Mouse (Mus musculus): ENCODE data around the gene Add3. TPM values are rescaled to one million over a fixed set of nuclear protein-coding genes. Genes with fewer than 3 reads are reported as not detected.

The Add3 gene
- total and polyA plus RNA-seq, 3 experiments = 14.0 to 52.9 TPM; not detected in 1

DNA sequence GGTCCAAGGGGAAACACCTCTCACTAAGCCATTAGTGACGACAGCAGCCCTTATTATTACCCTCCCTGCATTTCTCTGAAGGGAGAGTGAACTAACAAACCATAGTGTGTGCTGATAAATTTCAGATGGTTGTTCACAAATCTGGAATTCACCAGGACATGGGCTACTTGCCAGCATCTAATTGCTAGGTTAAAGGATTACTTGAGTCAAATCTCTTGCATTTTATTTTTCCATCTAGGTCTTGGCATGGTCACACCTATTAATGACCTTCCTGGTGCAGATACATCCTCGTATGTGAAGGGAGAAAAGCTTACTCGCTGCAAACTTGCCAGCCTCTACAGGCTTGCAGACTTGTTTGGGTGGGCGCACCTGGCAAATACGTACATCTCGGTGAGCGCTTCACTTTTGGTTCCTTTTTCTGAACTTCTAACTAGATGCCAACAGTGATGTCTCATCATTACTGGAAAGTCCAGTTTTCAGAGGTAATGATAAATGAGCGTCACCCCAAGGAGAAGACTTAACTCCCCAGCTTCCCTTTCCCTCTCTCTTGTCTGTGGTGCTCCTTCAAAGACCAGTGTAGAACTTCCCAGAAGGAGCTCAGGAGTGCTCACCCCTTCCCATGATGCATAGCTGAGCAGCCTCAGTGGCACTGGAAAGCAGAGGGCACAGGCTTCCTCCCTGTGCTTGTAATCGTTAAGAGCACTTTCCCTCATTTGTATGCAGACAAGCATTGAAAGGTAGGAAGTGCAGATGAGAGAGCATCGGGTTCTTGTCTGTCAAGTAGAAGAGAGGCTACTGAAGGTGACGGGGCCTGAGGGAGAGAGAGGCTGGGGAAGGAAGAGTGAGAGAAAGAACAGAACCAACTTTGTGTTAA is 90.9 kb downstream of the Add3 start:
- Histone ChIP-seq H3K9ac (ENCODE audit: control insufficient read depth, low read depth, low read length, poor library complexity, severe bottlenecking) (no peak overlapping the region), H3K4me3 (ENCODE audit: control insufficient read depth in 1 of 2, insufficient read depth in 1 of 2, low read depth in 2 of 2, low read length in 2 of 2) (no peak overlapping the region), H3K9me3 (replicated peaks; ENCODE audit: insufficient read depth, low read length) (no peaks in the 10 kb centered on the region), H3K79me2 (ENCODE audit: control insufficient read depth, insufficient read depth, low read length, poor library complexity) (no peaks in the 10 kb centered on the region), H3K27me3 (ENCODE audit: control insufficient read depth in 1 of 2, insufficient read depth in 2 of 2, low read length in 2 of 2) (no peaks in the 10 kb centered on the region), H3K27ac (ENCODE audit: control insufficient read depth, low read depth, low read length) (no peak overlapping the region), H3K36me3 (ENCODE audit: control insufficient read depth in 1 of 2, insufficient read depth in 2 of 2, low read length in 2 of 2) (peaks cover 0 to 17% of the 10 kb centered on the region in 2 experiments; a peak in 1 of 4 replicates), H3K4me1 (ENCODE audit: control insufficient read depth in 1 of 2, insufficient read depth in 2 of 2, low read length in 2 of 2) (no peaks in the 10 kb centered on the region)
- DNase-seq (ENCODE audit: low read depth, low spot score) = no peak
- no peak for TF ChIP-seq CHD1 (IDR thresholded peaks at IDR 0.05; ENCODE audit: low read depth, low read length)
- no peak for TF ChIP-seq JUND (IDR thresholded peaks at IDR 0.05; ENCODE audit: low read depth, low read length)
- no peak for TF ChIP-seq MYB (IDR thresholded peaks at IDR 0.05; ENCODE audit: low read depth, low read length)
- no peak for TF ChIP-seq BHLHE40 (IDR thresholded peaks at IDR 0.05; ENCODE audit: borderline replicate concordance, low read depth, low read length)
- no peak for TF ChIP-seq GABPA (IDR thresholded peaks at IDR 0.05; ENCODE audit: low read depth, low read length)
- no peak for TF ChIP-seq ZNF384 (IDR thresholded peaks at IDR 0.05; ENCODE audit: low read depth, low read length)
- TF ChIP-seq USF2 (IDR thresholded peaks at IDR 0.05; ENCODE audit: borderline replicate concordance in 1 of 2, insufficient read depth in 1 of 2, low read depth in 1 of 2, low read length in 2 of 2) = no peak
- no peak for TF ChIP-seq TBP (IDR thresholded peaks at IDR 0.05; ENCODE audit: low read depth, low read length)

DNA sequence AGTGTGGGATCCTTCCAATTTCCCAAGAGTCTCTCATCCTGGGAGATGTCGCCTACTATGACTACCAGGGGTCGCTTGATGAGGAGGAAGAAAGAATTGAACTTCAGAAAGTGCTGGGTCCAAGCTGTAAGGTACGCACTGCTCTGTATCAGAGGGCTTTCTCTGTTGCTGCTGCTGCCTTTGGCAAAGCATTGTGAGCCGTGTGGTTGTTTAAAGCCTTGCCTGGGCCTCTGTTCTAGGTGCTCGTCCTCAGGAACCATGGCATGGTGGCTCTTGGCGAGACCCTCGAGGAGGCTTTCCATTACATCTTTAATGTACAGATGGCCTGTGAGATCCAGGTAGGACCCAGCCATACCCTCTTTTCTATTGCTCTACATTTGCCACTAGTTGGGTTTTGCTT is 93.3 kb downstream of the Add3 start:
- TF ChIP-seq CTCF (IDR thresholded peaks at IDR 0.05 in 2 of 3, conservative IDR thresholded peaks at IDR 0.05 in 1 of 3; ENCODE audit: control insufficient read depth in 1 of 3, insufficient read depth in 1 of 3, low read depth in 2 of 3, low read length in 3 of 3, poor library complexity in 1 of 3, severe bottlenecking in 1 of 3) (no peak), CHD2 (IDR thresholded peaks at IDR 0.05; ENCODE audit: low read length) (no peak), POLR2AphosphoS5 (IDR thresholded peaks at IDR 0.05; ENCODE audit: borderline replicate concordance, low read depth, low read length) (no peak), TCF12 (IDR thresholded peaks at IDR 0.05; ENCODE audit: low read depth, low read length) (no peak), KAT2A (conservative IDR thresholded peaks at IDR 0.05; ENCODE audit: low read depth, low read length) (no peak), ZC3H11A (IDR thresholded peaks at IDR 0.05; ENCODE audit: low read depth, low read length) (no peak), JUND (IDR thresholded peaks at IDR 0.05; ENCODE audit: low read depth, low read length) (no peak)
- H3K4me3 ChIP-seq (ENCODE audit: control insufficient read depth in 1 of 2, insufficient read depth in 1 of 2, low read depth in 2 of 2, low read length in 2 of 2) = no peak overlapping the region
- no peak for DNase-seq (ENCODE audit: low read depth, low spot score)
- no peak overlapping the region for H3K9ac ChIP-seq (ENCODE audit: control insufficient read depth, low read depth, low read length, poor library complexity, severe bottlenecking)
- no peaks in the 10 kb centered on the region for H3K79me2 ChIP-seq (ENCODE audit: control insufficient read depth, insufficient read depth, low read length, poor library complexity)
- H3K9me3 ChIP-seq (replicated peaks; ENCODE audit: insufficient read depth, low read length) = no peaks in the 10 kb centered on the region
- H3K27ac ChIP-seq (ENCODE audit: control insufficient read depth, low read depth, low read length) = no peak overlapping the region
- H3K36me3 ChIP-seq (ENCODE audit: control insufficient read depth in 1 of 2, insufficient read depth in 2 of 2, low read length in 2 of 2) = peaks cover 0 to 28% of the 10 kb centered on the region in 2 experiments; a peak in 2 of 4 replicates
- H3K27me3 ChIP-seq (ENCODE audit: control insufficient read depth in 1 of 2, insufficient read depth in 2 of 2, low read length in 2 of 2) = no peaks in the 10 kb centered on the region
- no peaks in the 10 kb centered on the region for H3K4me1 ChIP-seq (ENCODE audit: control insufficient read depth in 1 of 2, insufficient read depth in 2 of 2, low read length in 2 of 2)
